Mouse (Mus musculus) retina, postnatal 7 days (tissue): ENCODE results near the gene Oxsr1.
"Not testable (repeated sequence)": the region's sequence is repeated elsewhere in the genome, so short reads cannot be mapped to it uniquely, and the experiment has no call there.

Experiments
- DNase-seq: peaks from one replicate; pipeline ENCODE4 v3.0.0-alpha.2; 2012; ENCODE audit warnings: low read depth, low spot score

Gene Oxsr1

GRCm38 (mm10) chr9:119219667-119220066, 102.6 kb downstream of the Oxsr1 start:
- DNase-seq: no peak

DNA sequence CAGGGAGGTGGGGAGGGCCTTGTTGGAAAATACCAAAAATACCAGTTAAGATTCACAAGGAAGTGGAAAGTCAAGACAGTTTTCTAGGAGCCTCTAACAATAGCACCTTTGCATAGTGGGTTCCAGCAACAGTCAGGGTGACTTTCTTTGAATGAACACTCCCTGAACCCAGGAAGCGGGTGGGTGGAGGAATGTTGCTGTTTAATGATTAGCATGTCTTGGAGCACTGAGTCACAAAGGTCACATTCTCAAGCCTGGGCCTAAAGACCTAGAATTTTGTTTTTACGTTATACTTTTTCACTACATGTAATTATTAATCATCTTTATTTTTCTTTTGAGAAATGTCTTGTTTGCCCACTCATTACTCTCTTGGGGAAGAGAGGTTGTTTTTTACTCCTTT, 106.9 kb downstream of the Oxsr1 start:
- not testable (repeated sequence) for DNase-seq

DNA sequence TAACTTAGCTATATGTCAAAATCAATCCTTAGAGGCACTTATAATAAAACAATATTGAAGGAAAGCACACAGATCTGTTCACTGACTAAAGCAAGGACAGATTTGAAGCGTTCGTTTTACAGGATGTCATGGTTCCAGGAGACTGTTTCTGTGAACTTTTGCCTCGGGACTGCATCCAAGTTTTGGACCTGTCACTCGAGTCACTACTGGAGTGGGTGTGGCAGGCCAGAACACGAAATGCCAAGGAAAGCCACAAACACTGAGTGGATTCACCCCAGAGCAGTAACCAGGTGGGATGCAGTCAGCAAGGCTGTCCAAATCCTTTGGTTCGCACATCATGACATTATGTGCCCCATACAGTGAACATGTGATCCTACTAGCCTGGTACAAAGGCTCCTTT, 107.6 kb downstream of the Oxsr1 start:
- DNase-seq: no peak

DNA sequence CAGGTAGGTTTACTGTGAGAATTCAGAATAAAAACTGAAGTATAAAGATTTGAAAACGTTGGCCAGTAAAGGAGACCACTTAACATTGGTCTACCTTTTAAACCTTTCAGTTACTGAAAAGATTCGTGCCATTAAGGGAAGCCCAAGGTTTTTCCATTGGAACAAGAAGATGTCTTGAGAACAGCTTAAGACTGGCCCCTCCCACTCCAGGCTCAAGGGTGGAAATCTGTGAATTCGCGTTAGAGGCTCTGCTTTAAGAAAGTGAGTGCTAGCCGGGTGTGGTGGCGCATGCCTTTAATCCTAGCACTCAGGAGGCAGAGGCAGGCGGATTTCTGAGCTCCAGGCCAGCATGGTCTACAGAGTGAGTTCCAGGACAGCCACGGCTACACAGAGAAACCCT, 109.2 kb downstream of the Oxsr1 start:
- no peak for DNase-seq

GRCm38 (mm10) chr9:119208998-119209397, 113.2 kb downstream of the Oxsr1 start, which contains the start of gene Slc22a13:
Gene Slc22a13, minus strand, starts transcription at chr9:119209098.
- DNase-seq: no peak

DNA sequence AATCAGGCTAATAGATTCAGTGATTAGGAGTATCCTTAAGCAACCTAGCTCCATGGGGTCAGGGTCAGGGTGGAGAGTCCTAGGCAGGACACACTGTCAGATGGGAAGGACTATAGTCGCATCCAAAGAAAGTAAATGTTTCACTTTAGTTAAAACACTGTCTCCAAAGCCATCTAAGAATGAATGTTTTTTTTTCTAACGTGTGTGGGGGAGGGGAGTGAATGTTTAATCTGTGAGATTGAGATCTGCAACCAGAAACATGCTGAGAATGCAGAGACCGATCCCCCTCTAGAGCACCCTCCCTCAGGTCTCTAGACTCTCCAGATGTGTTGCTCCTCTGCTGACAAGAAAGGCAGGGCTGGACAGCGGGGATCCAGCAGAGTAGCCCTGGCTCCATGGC, 115.1 kb downstream of the Oxsr1 start:
- DNase-seq: no peak

GRCm38 (mm10) chr9:119206666-119207065, 115.6 kb downstream of the Oxsr1 start:
- no peak for DNase-seq

- DNase-seq: no peak
These were observed 116.5 kb downstream of the Oxsr1 start for GRCm38 (mm10) chr9:119205756-119206155.

DNA sequence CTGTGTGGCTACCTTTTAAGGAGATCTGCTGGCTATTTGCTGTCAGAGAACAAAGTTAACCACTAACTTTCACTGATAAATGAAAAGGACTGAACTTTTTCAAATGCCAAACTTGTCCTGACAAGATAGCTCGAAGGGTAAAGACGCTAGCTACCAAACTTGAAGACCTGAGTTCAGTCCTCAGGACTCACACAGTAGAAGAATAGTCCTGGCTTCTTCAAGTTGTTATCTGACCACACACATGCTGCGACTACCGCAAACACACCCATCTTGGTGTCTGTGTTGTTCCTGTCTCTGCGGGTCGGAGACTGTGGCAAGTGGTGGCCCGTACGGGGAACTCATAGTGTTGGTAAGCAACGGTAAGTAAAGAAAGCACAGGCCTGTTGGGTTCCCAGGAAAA, 118.6 kb downstream of the Oxsr1 start:
- no peak for DNase-seq

DNA sequence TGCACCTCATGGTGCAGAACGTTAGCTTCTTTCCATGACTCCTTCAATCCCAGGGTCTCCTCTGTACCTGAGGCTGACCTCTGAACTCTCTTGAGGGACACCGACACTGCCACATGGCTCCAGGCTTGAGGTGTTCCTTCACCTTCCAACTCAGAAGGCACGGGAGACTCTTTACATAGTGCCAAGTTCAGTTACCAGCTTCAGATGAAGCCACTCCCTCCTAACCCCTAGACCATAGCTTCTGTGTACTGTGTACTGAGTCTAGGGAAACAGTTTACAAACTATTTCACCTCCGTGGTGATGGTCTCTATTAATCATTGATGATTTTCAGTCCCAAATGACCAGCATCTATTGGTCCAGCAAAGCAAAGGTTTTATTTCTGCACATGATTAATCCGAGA, 120.6 kb downstream of the Oxsr1 start:
- no peak for DNase-seq

- DNase-seq: no peak
These were observed 122.9 kb downstream of the Oxsr1 start for GRCm38 (mm10) chr9:119199151-119199861.

- DNase-seq: peak; percentile 23
These were observed 129.8 kb downstream of the Oxsr1 start for GRCm38 (mm10) chr9:119192202-119192990.
